Mouse (Mus musculus): Measurements from ENCODE around the gene Dnajc2.

The Dnajc2 gene

GRCm38 (mm10) chr5:21785053-21785452 lies at the start of gene Dnajc2, which contains the start of gene Psmc2:
Dnajc2 (minus strand) TSS chr5:21785251.
Psmc2 (plus strand) TSS chr5:21785283.
- DNase-seq, result peak; percentile 95 to 96

- DNase-seq, result no peak
Observed at GRCm38 (mm10) chr5:21831761-21832160, 46.7 kb upstream of the Dnajc2 start.

DNA sequence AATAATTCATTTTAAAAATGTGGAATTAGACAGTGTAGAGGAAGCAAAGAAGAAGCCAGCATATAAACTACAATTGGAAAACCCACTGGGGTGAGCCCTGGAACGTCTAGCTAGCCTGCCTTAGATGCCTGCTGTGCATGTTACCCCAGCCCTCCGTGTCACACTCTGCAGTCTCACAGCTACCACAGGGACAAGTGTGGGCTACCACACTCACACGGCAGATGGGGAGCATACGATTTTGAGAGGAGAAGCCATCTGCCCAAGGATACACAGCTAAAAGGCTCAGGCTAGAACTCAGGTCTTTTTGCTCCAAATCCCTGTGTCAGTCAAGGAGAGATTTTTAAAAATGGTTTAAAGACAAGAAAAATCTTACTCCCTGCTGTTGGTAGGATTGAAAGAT lies 43.8 kb upstream of the Dnajc2 start:
- peak in 1 of 2 experiments; percentile 22 for DNase-seq

- no peak for DNase-seq
Observed at GRCm38 (mm10) chr5:21827643-21828042, 42.6 kb upstream of the Dnajc2 start.

- DNase-seq, result no peak
Observed at GRCm38 (mm10) chr5:21826370-21826769, 41.3 kb upstream of the Dnajc2 start.

- peak; percentile 72 to 77 for DNase-seq
Observed at GRCm38 (mm10) chr5:21813994-21814393, 28.9 kb upstream of the Dnajc2 start.

- DNase-seq, result no peak
Observed at GRCm38 (mm10) chr5:21810924-21811323, 25.9 kb upstream of the Dnajc2 start.

DNA sequence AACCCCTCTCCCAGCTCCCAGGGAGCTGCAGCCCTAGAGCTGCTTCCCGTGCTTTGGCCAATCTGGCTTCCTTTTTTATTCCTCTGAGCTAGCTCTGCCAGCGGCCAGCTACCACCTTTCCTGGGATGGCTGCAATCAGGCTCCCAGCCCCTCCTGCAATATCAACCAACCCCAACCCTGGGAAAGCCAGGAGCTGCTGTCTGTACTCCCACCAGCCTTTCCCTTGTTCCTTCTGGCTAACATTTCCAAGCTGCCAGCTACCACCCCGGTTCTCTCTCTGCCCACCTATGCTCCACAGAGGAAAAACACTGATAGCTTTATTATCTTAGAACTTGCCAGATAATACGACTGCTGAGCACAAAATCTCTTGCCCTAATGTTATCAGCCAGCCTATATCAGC lies 19.8 kb upstream of the Dnajc2 start:
- DNase-seq, result peak in 1 of 2 experiments; percentile 3

DNA sequence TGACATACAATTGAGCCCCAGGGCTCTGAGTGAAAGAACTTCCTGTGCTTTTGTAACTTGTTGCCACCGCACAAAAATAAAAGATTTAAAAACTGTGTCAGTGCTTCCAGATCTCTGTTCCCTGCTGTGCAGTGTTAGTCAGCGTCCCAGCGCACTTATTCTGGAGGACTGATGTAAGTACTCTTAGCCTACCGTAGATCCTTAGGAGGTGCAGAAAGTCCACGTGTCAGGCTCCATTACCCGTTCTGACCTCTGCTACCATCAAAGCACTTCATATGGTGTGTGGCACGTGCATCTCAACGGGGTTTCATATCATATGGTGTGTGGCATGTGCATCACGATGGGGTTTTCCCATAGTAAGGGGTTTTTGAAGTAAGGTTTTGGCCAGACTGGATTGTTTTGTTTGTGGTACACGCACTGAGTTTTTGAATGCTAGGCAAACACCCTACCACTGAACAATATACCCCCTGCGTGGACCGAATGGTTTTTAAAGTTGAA lies 18.7 kb upstream of the Dnajc2 start:
- no peak for DNase-seq

DNA sequence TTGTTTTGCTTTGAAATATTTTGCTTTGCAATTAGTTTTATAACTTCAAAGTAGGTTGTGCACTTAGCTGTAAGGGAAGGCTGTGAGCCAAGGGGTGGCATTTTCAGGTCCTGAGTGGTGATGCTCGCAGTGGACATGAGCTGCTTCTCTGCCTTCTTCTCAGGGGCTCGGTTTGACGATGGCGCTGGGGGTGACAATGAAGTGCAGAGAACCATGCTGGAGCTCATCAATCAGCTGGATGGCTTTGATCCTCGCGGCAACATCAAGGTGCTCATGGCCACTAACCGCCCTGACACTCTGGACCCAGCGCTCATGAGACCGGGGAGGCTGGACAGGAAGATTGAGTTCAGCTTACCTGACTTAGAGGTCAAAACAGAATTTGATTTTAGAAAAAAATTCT lies 17.9 kb upstream of the Dnajc2 start:
- DNase-seq, result no peak

DNA sequence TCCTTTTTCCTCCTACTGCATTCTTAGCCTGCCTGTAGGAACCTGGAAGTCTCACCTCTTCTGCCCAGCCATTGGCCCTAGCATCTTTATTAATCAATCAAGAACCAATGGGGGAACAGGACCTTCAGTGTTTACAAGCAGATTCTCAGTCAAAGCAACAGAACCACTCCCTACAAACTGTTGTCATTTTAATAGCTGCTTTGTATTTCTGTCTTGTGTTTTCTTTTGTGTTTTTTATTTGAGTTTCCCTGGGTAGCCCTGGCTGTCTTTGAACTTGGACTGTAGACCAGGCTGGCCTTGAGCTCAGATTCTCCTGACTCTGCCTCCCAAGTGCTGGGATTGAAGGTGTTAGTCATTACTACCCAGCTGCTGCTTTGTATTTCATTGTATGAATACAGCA lies 7.1 kb upstream of the Dnajc2 start:
- no peak for DNase-seq

- no peak for DNase-seq
Observed at GRCm38 (mm10) chr5:21789061-21789460, 4.0 kb upstream of the Dnajc2 start.

DNA sequence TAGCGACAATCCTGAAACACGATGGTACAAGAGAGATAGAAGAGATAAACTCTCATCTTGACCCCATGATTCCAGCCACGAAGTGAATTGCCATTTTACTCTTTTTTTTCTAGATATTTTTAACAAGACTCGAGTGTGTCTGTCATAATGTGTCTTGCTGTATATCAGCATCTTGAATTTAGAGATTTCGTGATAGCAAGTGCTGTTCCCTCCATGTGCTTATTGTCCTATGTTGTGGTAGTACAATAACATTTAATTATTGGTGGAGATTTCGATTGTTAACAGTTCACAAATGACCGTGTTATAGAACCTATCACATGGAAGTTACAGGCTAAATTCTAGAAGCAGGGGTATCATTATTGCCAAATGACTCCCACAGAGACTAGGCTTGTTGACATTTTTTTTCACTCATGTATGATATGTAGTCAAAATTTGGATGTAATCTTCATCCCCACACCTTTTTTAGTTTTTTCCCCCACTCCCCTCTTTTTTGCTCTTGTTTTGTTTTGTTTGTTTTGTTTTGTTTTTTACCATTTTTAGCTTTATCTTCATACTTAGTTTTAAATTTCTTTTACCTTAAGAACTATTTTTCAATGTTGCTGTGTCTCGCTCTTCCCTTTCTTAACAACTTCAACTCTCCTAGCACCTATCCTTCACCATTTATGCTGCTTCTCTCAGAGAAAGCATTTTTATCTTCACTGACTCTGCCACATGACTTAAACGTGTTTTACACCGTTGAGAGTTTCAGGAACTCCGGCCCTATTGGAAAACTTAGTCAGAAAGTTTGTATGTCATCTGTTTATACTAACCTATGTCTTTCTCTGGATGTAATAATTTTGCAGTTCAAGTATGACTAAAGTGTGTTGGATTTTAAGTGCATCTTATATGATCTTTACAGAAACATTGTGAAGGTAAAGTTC lies 2.4 kb upstream of the Dnajc2 start:
- no peak for DNase-seq

DNA sequence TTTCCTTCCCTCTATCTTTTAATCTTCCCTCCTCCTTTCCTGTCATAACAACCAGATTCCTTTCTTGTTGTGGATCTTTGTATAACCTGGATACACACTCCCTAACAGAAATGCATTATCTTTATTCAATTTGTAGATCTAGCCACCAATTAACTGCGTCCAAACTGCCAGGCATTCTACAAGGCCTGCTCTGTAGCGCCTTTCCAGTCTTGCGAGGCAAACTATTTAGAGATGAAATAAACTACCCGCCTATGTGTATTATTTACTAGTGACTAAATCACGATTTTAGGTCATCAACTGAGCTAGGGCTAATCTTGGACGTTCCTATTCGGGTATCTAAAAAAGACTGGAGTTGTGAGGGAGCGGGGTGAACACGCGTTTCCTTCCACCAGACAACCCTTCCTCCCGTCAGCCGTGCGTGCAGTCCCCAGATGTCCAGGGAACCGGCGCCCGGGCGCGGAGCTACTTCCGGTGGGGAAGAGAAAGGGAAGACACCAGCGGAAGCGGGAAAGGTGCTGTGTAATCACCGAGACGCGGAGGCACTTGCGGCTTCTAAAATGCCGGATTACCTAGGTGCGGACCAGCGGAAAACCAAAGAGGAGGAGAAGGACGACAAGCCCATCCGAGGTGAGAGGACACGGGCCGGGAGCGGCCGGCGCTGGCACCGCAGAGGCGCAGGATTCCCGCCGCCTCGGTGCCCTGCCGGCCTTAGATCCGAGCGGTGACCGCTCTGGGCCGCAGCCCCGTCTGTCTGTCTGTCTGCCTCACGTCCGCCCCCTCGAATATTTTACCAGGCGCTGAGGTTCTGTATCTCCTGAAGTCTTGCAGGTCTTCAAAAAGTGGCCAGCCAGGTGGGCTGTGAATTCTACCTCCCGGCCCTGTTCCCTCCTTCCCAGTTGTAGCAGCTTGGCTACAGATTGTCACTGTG lies 1.5 kb upstream of the Dnajc2 start:
- peak; percentile 96 to 97 for DNase-seq

- peak in 1 of 2 experiments; percentile 8 for DNase-seq
Observed at GRCm38 (mm10) chr5:21785776-21786175, 725 bp upstream of the Dnajc2 start.

- DNase-seq, result peak; percentile 12 to 26
Observed at GRCm38 (mm10) chr5:21784161-21785052, 644 bp downstream of the Dnajc2 start.

DNA sequence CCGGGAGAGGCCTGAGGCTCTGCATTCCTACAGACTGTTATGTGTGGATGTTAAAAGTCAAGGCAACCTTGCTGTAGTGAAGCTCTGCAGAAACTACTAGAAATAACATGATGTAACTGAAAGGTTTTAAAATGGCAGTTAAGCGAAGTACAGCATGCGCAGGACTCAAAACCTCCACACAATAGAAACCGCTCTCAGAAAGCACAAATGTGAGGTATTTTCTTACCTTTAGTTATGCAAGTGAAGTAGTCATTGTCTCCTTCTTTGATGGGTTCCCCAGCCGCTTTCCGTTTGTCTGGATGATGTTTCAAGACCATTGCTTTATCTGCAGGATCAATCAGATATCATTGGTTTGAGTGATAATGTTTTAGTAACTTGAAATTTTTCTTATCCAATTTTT lies 8.6 kb downstream of the Dnajc2 start:
- no peak for DNase-seq

DNA sequence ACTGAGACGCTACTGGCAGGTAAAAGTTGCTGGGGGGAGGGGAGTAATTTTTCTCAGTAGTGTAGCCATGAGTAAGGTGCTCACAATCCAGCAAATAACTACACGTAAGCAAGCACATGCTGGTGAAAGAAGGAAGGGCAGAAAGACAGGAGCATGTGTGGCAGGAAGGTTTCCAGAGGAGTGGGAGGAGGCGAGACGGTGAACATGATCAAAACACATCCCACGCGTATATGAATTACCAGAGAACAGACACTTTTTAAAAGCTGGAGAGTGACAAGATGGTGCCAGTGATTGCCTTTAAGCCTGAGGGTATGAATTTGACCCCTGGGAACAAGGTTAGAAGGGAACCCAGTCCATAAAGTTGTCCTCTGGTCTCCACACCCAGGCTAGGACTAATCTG lies 15.2 kb downstream of the Dnajc2 start:
- no peak for DNase-seq

- no peak for DNase-seq
Observed at GRCm38 (mm10) chr5:21768506-21768905, 16.5 kb downstream of the Dnajc2 start.

DNA sequence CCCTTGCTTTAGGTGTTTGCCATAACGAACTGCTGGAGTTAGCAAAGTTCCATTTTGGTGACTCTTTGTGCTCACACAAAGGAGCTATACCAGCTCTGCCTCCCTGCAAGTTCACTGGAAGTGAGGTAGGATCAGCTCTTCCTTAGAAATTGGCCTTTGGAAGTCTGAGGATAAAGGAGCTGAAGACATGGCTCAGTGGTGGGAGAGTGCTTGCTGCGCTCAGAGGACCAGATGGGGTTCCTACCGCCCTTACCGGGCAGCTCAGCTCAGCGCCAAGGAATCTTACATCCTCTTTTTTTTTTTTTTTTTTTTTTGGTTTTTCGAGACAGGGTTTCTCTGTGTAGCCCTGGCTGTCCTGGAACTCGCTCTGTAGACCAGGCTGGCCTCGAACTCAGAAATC lies 39.1 kb downstream of the Dnajc2 start:
- no peak for DNase-seq

DNA sequence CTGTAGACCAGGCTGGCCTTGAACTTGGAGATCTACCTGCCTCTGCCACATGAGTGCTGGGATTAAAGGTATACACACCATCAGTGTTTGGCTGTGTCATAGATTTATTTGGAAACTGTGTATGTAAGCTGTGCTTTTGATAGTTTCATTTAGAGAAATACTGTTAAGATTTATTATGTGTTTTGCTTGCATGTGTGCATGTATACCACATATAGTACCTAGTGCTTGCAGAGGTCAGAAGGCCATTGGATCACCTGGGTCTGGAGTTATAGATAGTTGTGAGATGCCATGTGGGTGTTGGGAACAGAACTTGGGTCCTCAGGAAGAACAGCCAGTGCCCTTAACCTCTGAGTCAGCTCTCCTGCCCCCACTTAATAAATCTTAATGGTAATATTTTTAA lies 40.4 kb downstream of the Dnajc2 start:
- no peak for DNase-seq

- no peak for DNase-seq
Observed at GRCm38 (mm10) chr5:21743606-21744005, 41.4 kb downstream of the Dnajc2 start.

Measured in cerebellum, postnatal 10 days (tissue).